Mouse (Mus musculus) forebrain, embryonic 11.5 days (tissue): ENCODE measurements around the gene Magi1. TPM values are rescaled to one million over a fixed set of nuclear protein-coding genes. Genes with fewer than 3 reads are reported as not detected.

Experiments
- ATAC-seq: fragments of 200-750 bp; cut with Nextera tagmentation; replicated peaks from 2 replicates; pipeline ENCODE4 v1.8.0; 2017; ENCODE audit warnings: moderate TSS enrichment; ENCODE audit not compliant: low FRiP score
- DNase-seq: peaks from one replicate; pipeline ENCODE4 v3.0.0-alpha.2; 2017; ENCODE audit warnings: low spot score
- H3K27ac ChIP-seq: fragments of 300-500 bp; sonication (generic); 2 replicates; pipeline ENCODE4 v1.5.1; 2014; ENCODE audit warnings: low read depth, low read length
- H3K27me3 ChIP-seq: fragments of 300-500 bp; sonication (generic); 2 replicates; pipeline ENCODE4 v1.6.1; 2014; ENCODE audit warnings: mild to moderate bottlenecking, low read length, mixed read lengths; ENCODE audit not compliant: control insufficient read depth, insufficient read depth
- H3K36me3 ChIP-seq: fragments of 300-500 bp; sonication (generic); 2 replicates; pipeline ENCODE4 v1.6.1; 2014; ENCODE audit warnings: mild to moderate bottlenecking, low read length, moderate library complexity, mixed read lengths; ENCODE audit not compliant: control insufficient read depth, insufficient read depth
- H3K4me1 ChIP-seq: fragments of 300-500 bp; sonication (generic); replicated peaks from 2 replicates; pipeline ENCODE4 v1.6.1; 2014; ENCODE audit warnings: low read length, mixed read lengths; ENCODE audit not compliant: control insufficient read depth, insufficient read depth
- H3K4me2 ChIP-seq: fragments of 300-500 bp; sonication (generic); 2 replicates; pipeline ENCODE4 v1.6.1; 2014; ENCODE audit warnings: low read depth, mild to moderate bottlenecking, low read length, moderate library complexity, mixed read lengths; ENCODE audit not compliant: severe bottlenecking
- H3K4me3 ChIP-seq: fragments of 300-500 bp; sonication (generic); 2 replicates; pipeline ENCODE4 v1.5.1; 2014; ENCODE audit warnings: low read depth, low read length
- H3K9ac ChIP-seq: fragments of 300-500 bp; sonication (generic); 2 replicates; pipeline ENCODE4 v1.6.1; 2014; ENCODE audit warnings: low read length
- H3K9me3 ChIP-seq: fragments of 300-500 bp; sonication (generic); 2 replicates; pipeline ENCODE4 v1.6.1; 2016; ENCODE audit warnings: low read length, mixed read lengths; ENCODE audit not compliant: control insufficient read depth
- WGBS: fragments of 180-500 bp; shearing (Covaris S2); extraction: QIAGEN DNeasy Blood & Tissue Kit; methylation state at CpG from one replicate; pipeline ENCODE4 v1.1.7; 2014; 5-methylcytosine and 5-hydroxymethylcytosine counted together
- polyA plus RNA-seq: library from polyadenylated mRNA; unstranded; fragments of >200 nt; fragmentation: Nextera tagmentation; extraction: Ambion mirVana; gene quantifications from 2 replicates; pipeline ENCODE4 v1.2.1, GENCODE M21; 2014

Magi1 gene
- polyA plus RNA-seq, 1 experiment from 2014 or later = 44.3 TPM

GRCm38 (mm10) chr6:93936359-93936758, 347.4 kb downstream of the Magi1 start:
- WGBS = 87% methylated on average over 6 of the region's 6 CpGs
- Histone ChIP-seq H3K4me2 (no peak overlapping the region), H3K27me3 (no peaks in the 10 kb centered on the region), H3K9me3 (no peaks in the 10 kb centered on the region), H3K27ac (no peak overlapping the region), H3K9ac (no peak overlapping the region), H3K4me3 (no peak overlapping the region), H3K36me3 (no peaks in the 10 kb centered on the region), H3K4me1 (peaks cover 2% of the 10 kb centered on the region; the same call in 1 of the 2 replicates)
- no peak for DNase-seq
- ATAC-seq = no peak

- H3K27ac ChIP-seq = no peak overlapping the region
- H3K9me3 ChIP-seq = no peaks in the 10 kb centered on the region
- no peak for DNase-seq
- H3K27me3 ChIP-seq = no peaks in the 10 kb centered on the region
- ATAC-seq = no peak
- H3K4me3 ChIP-seq = no peak overlapping the region
- no peak overlapping the region for H3K9ac ChIP-seq
- WGBS = 84% methylated on average over 4 of the region's 4 CpGs
- no peak overlapping the region for H3K4me2 ChIP-seq
- no peaks in the 10 kb centered on the region for H3K36me3 ChIP-seq
- H3K4me1 ChIP-seq = no peaks in the 10 kb centered on the region
Observed at GRCm38 (mm10) chr6:93935793-93936192, 347.9 kb downstream of the Magi1 start.

DNA sequence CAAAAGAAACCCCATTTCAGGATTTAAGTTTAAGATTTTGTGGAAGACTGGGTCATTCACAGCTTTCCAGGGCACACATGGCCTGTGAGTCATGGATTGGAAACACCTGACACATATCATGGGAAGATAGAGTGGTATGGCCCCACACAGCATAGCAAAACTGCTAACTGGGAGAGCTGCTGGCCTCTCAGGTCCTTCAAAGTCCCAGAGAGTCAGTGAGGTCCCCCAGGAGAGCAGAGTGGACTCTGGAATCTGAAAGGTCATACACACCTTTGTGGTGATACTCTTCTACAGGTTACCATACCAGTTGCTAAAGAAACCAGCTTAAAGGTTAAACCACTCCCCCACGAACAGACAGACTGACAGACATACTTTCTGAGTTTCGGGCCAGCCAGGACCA, 349.0 kb downstream of the Magi1 start:
- ATAC-seq (no peak), DNase-seq (no peak)
- no peaks in the 10 kb centered on the region for H3K4me1 ChIP-seq
- WGBS = 77% methylated on average over 2 of the region's 2 CpGs
- H3K27me3 ChIP-seq = no peaks in the 10 kb centered on the region
- H3K27ac ChIP-seq = no peak overlapping the region
- H3K9ac ChIP-seq = no peak overlapping the region
- no peak overlapping the region for H3K4me2 ChIP-seq
- no peaks in the 10 kb centered on the region for H3K9me3 ChIP-seq
- H3K36me3 ChIP-seq = no peaks in the 10 kb centered on the region
- H3K4me3 ChIP-seq = no peak overlapping the region

DNA sequence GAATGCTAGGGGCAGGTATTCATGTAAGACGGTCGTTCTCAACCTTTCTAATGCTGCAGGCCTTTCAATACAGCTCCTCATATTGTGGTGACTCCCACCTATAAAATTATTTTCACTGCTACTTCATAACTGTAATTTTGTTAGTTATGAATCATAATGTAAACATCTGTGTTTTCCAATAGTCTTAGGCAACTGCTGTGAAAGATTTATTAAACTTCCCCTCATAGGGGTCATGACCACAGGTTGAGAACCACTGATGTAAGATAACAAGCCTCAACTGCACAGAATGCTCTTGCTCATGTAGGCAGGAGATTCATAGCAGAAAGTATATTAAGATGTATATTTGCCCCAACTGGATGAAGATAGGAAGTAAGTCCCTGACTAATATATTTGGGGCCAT, 359.1 kb downstream of the Magi1 start:
- DNase-seq (no peak), ATAC-seq (no peak)
- Histone ChIP-seq H3K9me3 (no peaks in the 10 kb centered on the region), H3K9ac (no peak overlapping the region), H3K27me3 (no peaks in the 10 kb centered on the region), H3K27ac (no peak overlapping the region), H3K4me2 (no peak overlapping the region), H3K36me3 (no peaks in the 10 kb centered on the region), H3K4me1 (peaks cover 6% of the 10 kb centered on the region; the same call in 1 of the 2 replicates), H3K4me3 (no peak overlapping the region)
- WGBS = 90% methylated on average over 2 of the region's 2 CpGs

GRCm38 (mm10) chr6:93923972-93924371, 359.7 kb downstream of the Magi1 start:
- WGBS = 48% methylated on average over 3 of the region's 3 CpGs
- no peak for DNase-seq
- Histone ChIP-seq H3K36me3 (no peaks in the 10 kb centered on the region), H3K27ac (no peak overlapping the region), H3K27me3 (no peaks in the 10 kb centered on the region), H3K9ac (no peak overlapping the region), H3K9me3 (no peaks in the 10 kb centered on the region), H3K4me3 (no peak overlapping the region), H3K4me1 (peaks cover 6% of the 10 kb centered on the region; the same call in 1 of the 2 replicates), H3K4me2 (no peak overlapping the region)
- ATAC-seq = no peak

DNA sequence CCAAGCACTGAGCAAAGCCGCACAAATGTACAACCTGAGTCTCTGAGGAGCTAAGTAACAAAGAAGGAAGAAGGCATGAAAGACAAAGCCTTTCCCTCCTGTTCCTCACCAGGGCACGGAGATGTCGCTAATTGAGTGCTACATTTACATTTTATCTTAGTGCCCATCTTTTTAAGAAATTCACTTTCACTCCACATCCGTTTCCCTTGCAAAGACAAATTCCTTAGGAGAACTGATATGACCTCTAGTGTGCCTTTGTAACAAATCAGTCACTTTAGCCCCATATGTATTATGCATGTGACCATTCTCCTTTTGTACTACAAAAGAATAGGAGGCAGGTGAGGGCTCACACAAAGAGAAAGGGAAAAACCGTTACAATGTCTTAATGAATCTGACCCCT, 360.4 kb downstream of the Magi1 start:
- WGBS = 50% methylated on average over 5 of the region's 5 CpGs
- Histone ChIP-seq H3K36me3 (no peaks in the 10 kb centered on the region), H3K4me2 (no peak overlapping the region), H3K9ac (no peak overlapping the region), H3K9me3 (no peaks in the 10 kb centered on the region), H3K4me3 (no peak overlapping the region), H3K27ac (no peak overlapping the region), H3K4me1 (peaks cover 6% of the 10 kb centered on the region; the same call in 1 of the 2 replicates), H3K27me3 (no peaks in the 10 kb centered on the region)
- no peak for ATAC-seq
- DNase-seq = no peak

DNA sequence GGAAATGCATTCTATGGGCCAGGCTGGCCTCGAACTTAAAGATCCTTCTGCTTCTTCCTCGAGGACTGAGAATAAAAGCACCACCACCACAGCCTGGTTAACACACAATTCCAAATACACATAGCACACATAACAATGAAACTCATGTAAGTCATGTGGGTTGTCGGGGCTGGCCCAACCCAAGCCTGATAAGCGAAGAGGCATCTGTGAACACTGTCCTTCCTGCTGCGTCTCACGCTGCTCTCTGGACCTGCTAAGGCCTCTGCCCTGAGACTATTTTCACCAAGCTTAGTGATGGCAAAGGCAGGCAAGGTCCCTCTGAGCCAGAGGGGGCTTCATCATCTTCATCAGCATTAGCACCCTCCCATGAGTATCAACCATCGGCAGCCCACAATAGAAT, 360.8 kb downstream of the Magi1 start:
- Histone ChIP-seq H3K9ac (no peak overlapping the region), H3K4me3 (no peak overlapping the region), H3K4me2 (no peak overlapping the region), H3K9me3 (no peaks in the 10 kb centered on the region), H3K36me3 (no peaks in the 10 kb centered on the region), H3K27ac (no peak overlapping the region), H3K4me1 (peaks cover 6% of the 10 kb centered on the region; the same call in 1 of the 2 replicates), H3K27me3 (no peaks in the 10 kb centered on the region)
- no peak for DNase-seq
- WGBS = 86% methylated on average over 7 of the region's 7 CpGs
- ATAC-seq = no peak

DNA sequence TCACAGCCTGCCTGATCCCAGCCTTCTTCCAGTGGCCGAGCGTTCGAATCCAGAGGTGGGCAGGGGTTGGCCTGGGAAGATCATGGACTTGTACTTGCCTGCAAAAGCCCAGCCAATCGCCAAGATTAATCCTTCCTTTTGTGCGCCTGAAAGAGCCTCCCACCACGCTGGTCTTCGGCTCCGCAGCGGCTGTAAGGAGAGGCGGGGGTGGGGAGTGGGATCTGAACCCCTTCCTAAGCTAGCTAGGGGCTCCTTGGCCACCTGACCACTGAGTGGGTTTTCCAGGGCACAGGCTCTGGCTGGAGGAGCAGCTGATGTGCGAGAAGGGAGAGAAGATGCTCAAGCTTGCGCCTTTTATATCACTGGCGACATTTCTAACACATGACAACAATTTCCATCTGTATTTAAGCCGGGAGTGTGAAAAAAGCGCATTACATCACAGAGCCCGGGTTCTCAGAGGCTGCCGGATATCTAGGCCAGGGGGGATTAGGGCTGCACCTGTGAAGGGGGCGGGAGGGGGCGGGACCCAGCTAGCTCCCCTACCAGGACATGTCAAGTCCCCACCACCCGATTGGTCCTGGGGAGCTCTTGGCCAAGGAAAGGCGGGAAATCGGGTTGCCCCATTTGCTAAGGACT, 370.4 kb downstream of the Magi1 start:
- Histone ChIP-seq H3K9ac (peak overlapping the region; percentile 73), H3K27ac (peak overlapping the region; percentile 100), H3K27me3 (no peaks in the 10 kb centered on the region), H3K9me3 (no peaks in the 10 kb centered on the region), H3K4me3 (peak overlapping the region; percentile 44), H3K4me2 (peak overlapping the region; percentile 80), H3K4me1 (peaks cover 26% of the 10 kb centered on the region), H3K36me3 (no peaks in the 10 kb centered on the region)
- peak; percentile 87 for DNase-seq
- WGBS = under 1% methylated on average over 22 of the region's 22 CpGs
- ATAC-seq = peak; percentile 67

GRCm38 (mm10) chr6:93912582-93913225, 371.0 kb downstream of the Magi1 start:
- 1% methylated on average over 20 of the region's 20 CpGs for whole genome bisulfite sequencing

More at GRCm38 (mm10) chr6:93912582-93913225, 371.0 kb downstream of the Magi1 start:
- peak overlapping the region; percentile 44 for H3K4me3 ChIP-seq
- ATAC-seq (peak; percentile 93), DNase-seq (peak; percentile 96)
- peak overlapping the region; percentile 100 for H3K27ac ChIP-seq
- H3K36me3 ChIP-seq = no peaks in the 10 kb centered on the region
- H3K4me2 ChIP-seq = peak overlapping the region; percentile 80
- H3K4me1 ChIP-seq = peaks cover 26% of the 10 kb centered on the region
- H3K27me3 ChIP-seq = no peaks in the 10 kb centered on the region
- no peaks in the 10 kb centered on the region for H3K9me3 ChIP-seq
- H3K9ac ChIP-seq = peak overlapping the region; percentile 73
